Mouse (Mus musculus) layer of hippocampus, adult 11-12 months (tissue): ENCODE results near the gene Vangl2.

ENCODE experiments used
- DNase-seq: peaks from one replicate; pipeline ENCODE4 v3.0.0; 2022; ENCODE audit warnings: low spot score

Gene Vangl2

DNA sequence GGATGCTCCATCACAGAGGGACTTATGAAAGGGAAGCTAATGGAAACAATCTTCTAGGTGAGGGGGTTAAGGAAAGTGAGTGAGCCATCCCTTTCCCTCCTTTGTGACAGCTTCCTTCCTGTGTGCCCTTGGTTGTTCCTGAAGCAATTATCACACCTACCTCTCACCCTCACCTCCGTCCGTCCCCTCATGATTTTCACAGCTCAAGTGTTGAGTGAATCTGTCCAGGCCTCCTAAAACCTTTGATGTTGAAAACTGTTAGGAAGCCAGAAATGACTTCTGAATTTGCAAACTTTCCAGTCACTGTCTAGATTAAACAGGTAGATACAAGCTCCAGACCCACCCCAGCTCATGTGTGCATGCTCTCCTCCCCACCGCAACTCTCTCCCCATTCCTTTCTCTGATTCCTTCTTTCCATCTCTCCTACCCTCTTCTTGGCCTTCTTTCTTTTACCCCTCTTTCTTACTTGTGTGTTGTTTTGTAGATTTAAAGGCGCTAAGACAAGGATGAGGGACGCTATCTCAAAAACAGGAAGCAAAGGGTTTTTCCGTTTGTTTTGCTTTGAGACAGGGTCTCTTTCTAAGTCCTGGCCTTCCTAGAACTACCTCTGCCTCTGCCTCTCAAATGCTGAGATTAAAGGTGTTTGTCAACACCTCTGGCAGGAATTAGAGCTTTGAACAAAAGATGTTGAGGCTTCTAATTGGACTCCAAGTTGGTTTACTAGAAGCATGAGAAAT lies 62.0 kb downstream of the Vangl2 start:
- DNase-seq: no peak

GRCm38 (mm10) chr1:171963613-171964012 lies 64.6 kb downstream of the Vangl2 start:
- DNase-seq: no peak

GRCm38 (mm10) chr1:171961704-171962103 lies 66.5 kb downstream of the Vangl2 start:
- no peak for DNase-seq

- DNase-seq: no peak
These were observed 67.5 kb downstream of the Vangl2 start for GRCm38 (mm10) chr1:171960726-171961125.

GRCm38 (mm10) chr1:171957411-171957810 lies 70.8 kb downstream of the Vangl2 start:
- no peak for DNase-seq

GRCm38 (mm10) chr1:171955071-171955470 lies 73.2 kb downstream of the Vangl2 start:
- DNase-seq: no peak
